Mouse (Mus musculus): Measurements from ENCODE around the gene Lpin3. TPM values are rescaled to one million over a fixed set of nuclear protein-coding genes. Genes with fewer than 3 reads are reported as not detected.

Gene Lpin3
- polyA plus RNA-seq, 1 experiment from 2014 or later: 2.1 TPM

GRCm38 (mm10) chr2:160887284-160887683 is 6.8 kb downstream of the Lpin3 start:
- 2% methylated on average over 11 of the region's 11 CpGs for WGBS
- Histone ChIP-seq H3K4me3 (peak overlapping the region; percentile 48), H3K27me3 (peaks cover 5% of the 10 kb centered on the region; the same call in 1 of the 2 replicates), H3K4me1 (peaks cover 12% of the 10 kb centered on the region), H3K9me3 (no peaks in the 10 kb centered on the region), H3K36me3 (no peaks in the 10 kb centered on the region), H3K27ac (no peak overlapping the region), H3K4me2 (peak overlapping the region; percentile 86), H3K9ac (peak overlapping the region; percentile 59)
- peak; percentile 73 for ATAC-seq (ENCODE audit: insufficient number of reproducible peaks, insufficient read depth, low FRiP score, low TSS enrichment, low read depth)

- no peaks in the 10 kb centered on the region for H3K36me3 ChIP-seq
- peaks cover 5% of the 10 kb centered on the region; the same call in 1 of the 2 replicates for H3K27me3 ChIP-seq
- under 1% methylated on average over 26 of the region's 26 CpGs for WGBS
- H3K4me3 ChIP-seq: peak overlapping the region; percentile 48
- peak; percentile 80 for ATAC-seq (ENCODE audit: insufficient number of reproducible peaks, insufficient read depth, low FRiP score, low TSS enrichment, low read depth)
- peak overlapping the region; percentile 86 for H3K4me2 ChIP-seq
- peaks cover 12% of the 10 kb centered on the region for H3K4me1 ChIP-seq
- H3K27ac ChIP-seq: no peak overlapping the region
- H3K9ac ChIP-seq: peak overlapping the region; percentile 59
- no peaks in the 10 kb centered on the region for H3K9me3 ChIP-seq
These were observed 7.4 kb downstream of the Lpin3 start for GRCm38 (mm10) chr2:160887859-160888258.

- 64% methylated on average over 5 of the region's 5 CpGs for WGBS
- ATAC-seq (ENCODE audit: insufficient number of reproducible peaks, insufficient read depth, low FRiP score, low TSS enrichment, low read depth): no peak
- H3K9me3 ChIP-seq: no peaks in the 10 kb centered on the region
- H3K27me3 ChIP-seq: peaks cover 5% of the 10 kb centered on the region; the same call in 1 of the 2 replicates
- H3K9ac ChIP-seq: no peak overlapping the region
- no peaks in the 10 kb centered on the region for H3K36me3 ChIP-seq
- no peak overlapping the region for H3K4me3 ChIP-seq
- peaks cover 12% of the 10 kb centered on the region for H3K4me1 ChIP-seq
- H3K27ac ChIP-seq: no peak overlapping the region
- H3K4me2 ChIP-seq: no peak overlapping the region
These were observed 10.6 kb downstream of the Lpin3 start for GRCm38 (mm10) chr2:160891045-160891444.

DNA sequence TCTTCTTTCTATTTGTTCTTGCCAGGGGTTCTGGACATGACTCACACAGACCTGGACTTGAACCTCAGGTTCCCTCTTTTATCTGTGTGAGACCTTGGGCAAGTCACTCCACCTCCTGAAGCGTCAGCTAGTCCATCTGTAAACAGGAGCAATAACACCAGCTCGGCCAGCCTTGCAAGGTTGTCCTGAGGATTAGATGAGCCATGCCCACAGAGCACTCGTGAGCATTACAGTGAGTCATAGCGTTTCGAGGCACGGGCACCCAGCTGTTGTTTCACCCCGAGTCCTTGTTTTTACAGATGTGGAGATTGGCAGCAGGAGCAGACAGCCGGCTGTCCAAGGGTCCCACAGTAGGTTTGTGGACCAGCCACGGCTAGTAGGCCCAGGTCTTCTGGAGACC is 11.2 kb downstream of the Lpin3 start:
- Histone ChIP-seq H3K9ac (no peak overlapping the region), H3K27me3 (peaks cover 5% of the 10 kb centered on the region; the same call in 1 of the 2 replicates), H3K27ac (no peak overlapping the region), H3K4me1 (peaks cover 12% of the 10 kb centered on the region), H3K4me2 (no peak overlapping the region), H3K36me3 (no peaks in the 10 kb centered on the region), H3K4me3 (no peak overlapping the region), H3K9me3 (no peaks in the 10 kb centered on the region)
- WGBS: 87% methylated on average over 9 of the region's 9 CpGs
- ATAC-seq (ENCODE audit: insufficient number of reproducible peaks, insufficient read depth, low FRiP score, low TSS enrichment, low read depth): no peak

GRCm38 (mm10) chr2:160901656-160902412 is 21.4 kb downstream of the Lpin3 start:
- Histone ChIP-seq H3K4me2 (no peak overlapping the region), H3K27ac (no peak overlapping the region), H3K9ac (no peak overlapping the region), H3K27me3 (no peaks in the 10 kb centered on the region), H3K4me1 (no peaks in the 10 kb centered on the region), H3K4me3 (no peak overlapping the region), H3K36me3 (peaks cover 14% of the 10 kb centered on the region), H3K9me3 (no peaks in the 10 kb centered on the region)
- no peak for ATAC-seq (ENCODE audit: insufficient number of reproducible peaks, insufficient read depth, low FRiP score, low TSS enrichment, low read depth)
- 83% methylated on average over 7 of the region's 7 CpGs for WGBS

- WGBS: 94% methylated on average over 12 of the region's 12 CpGs
These were observed 24.8 kb downstream of the Lpin3 start for GRCm38 (mm10) chr2:160905301-160905700.

DNA sequence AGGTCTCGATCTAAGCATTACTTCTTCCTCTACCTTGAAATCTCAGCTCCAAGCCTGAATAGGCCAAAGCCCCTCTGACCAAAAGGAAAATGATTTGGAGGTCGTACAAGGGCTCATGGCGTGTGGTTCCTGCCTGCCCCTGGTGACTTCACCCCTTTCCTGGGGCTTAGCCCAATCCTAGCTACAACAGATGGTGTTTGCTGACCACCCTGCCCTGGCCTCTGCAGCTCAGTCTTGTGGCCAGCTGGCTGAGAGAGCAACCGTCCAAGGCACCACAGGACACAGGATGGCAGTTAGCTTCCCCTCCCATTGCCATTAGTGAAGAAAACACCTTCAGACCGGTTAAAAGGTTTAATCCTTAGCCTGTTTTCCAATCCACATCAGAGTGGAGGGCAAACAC is 25.6 kb downstream of the Lpin3 start:
- H3K9me3 ChIP-seq: no peaks in the 10 kb centered on the region
- peaks cover 8% of the 10 kb centered on the region for H3K4me1 ChIP-seq
- peaks cover 37% of the 10 kb centered on the region for H3K36me3 ChIP-seq
- 74% methylated on average over 5 of the region's 5 CpGs for WGBS
- no peak for ATAC-seq (ENCODE audit: insufficient number of reproducible peaks, insufficient read depth, low FRiP score, low TSS enrichment, low read depth)
- no peak overlapping the region for H3K27ac ChIP-seq
- H3K9ac ChIP-seq: no peak overlapping the region
- no peak overlapping the region for H3K4me2 ChIP-seq
- peaks cover 27% of the 10 kb centered on the region for H3K27me3 ChIP-seq
- H3K4me3 ChIP-seq: no peak overlapping the region

More at GRCm38 (mm10) chr2:160905301-160905700, 24.8 kb downstream of the Lpin3 start:
- H3K4me2 ChIP-seq: no peak overlapping the region
- H3K9me3 ChIP-seq: no peaks in the 10 kb centered on the region
- H3K27ac ChIP-seq: no peak overlapping the region
- peaks cover 5% of the 10 kb centered on the region for H3K4me1 ChIP-seq
- ATAC-seq (ENCODE audit: insufficient number of reproducible peaks, insufficient read depth, low FRiP score, low TSS enrichment, low read depth): no peak
- H3K27me3 ChIP-seq: peaks cover 19% of the 10 kb centered on the region
- H3K36me3 ChIP-seq: peaks cover 37% of the 10 kb centered on the region
- no peak overlapping the region for H3K9ac ChIP-seq
- H3K4me3 ChIP-seq: no peak overlapping the region

GRCm38 (mm10) chr2:160908607-160909006 is 28.1 kb downstream of the Lpin3 start:
- Histone ChIP-seq H3K4me2 (no peak overlapping the region), H3K4me1 (peaks cover 26% of the 10 kb centered on the region), H3K4me3 (no peak overlapping the region), H3K27me3 (peaks cover 51% of the 10 kb centered on the region), H3K27ac (no peak overlapping the region), H3K9ac (no peak overlapping the region), H3K36me3 (peaks cover 37% of the 10 kb centered on the region), H3K9me3 (no peaks in the 10 kb centered on the region)
- no peak for ATAC-seq (ENCODE audit: insufficient number of reproducible peaks, insufficient read depth, low FRiP score, low TSS enrichment, low read depth)
- 61% methylated on average over 18 of the region's 18 CpGs for WGBS

GRCm38 (mm10) chr2:160910633-160911032 is 30.2 kb downstream of the Lpin3 start:
- Histone ChIP-seq H3K4me3 (no peak overlapping the region), H3K27ac (no peak overlapping the region), H3K9ac (no peak overlapping the region), H3K9me3 (no peaks in the 10 kb centered on the region), H3K4me2 (peak overlapping the region; percentile 93), H3K27me3 (peaks cover 61% of the 10 kb centered on the region), H3K36me3 (peaks cover 31% of the 10 kb centered on the region), H3K4me1 (peaks cover 38% of the 10 kb centered on the region)
- WGBS: 88% methylated on average over 5 of the region's 5 CpGs
- ATAC-seq (ENCODE audit: insufficient number of reproducible peaks, insufficient read depth, low FRiP score, low TSS enrichment, low read depth): no peak

GRCm38 (mm10) chr2:160911558-160912201 is 31.2 kb downstream of the Lpin3 start:
- WGBS: under 1% methylated on average over 63 of the region's 64 CpGs
- peak overlapping the region; percentile 82 for H3K9ac ChIP-seq
- peaks cover 46% of the 10 kb centered on the region for H3K4me1 ChIP-seq
- ATAC-seq (ENCODE audit: insufficient number of reproducible peaks, insufficient read depth, low FRiP score, low TSS enrichment, low read depth): 0 out of 2 replicates have a peak, but pooled peaks have one; percentile 29
- H3K4me3 ChIP-seq: peak overlapping the region; percentile 62
- peaks cover 61% of the 10 kb centered on the region for H3K27me3 ChIP-seq
- peaks cover 24% of the 10 kb centered on the region for H3K36me3 ChIP-seq
- no peaks in the 10 kb centered on the region for H3K9me3 ChIP-seq
- peak overlapping the region; percentile 66 for H3K27ac ChIP-seq
- peak overlapping the region; percentile 93 for H3K4me2 ChIP-seq

DNA sequence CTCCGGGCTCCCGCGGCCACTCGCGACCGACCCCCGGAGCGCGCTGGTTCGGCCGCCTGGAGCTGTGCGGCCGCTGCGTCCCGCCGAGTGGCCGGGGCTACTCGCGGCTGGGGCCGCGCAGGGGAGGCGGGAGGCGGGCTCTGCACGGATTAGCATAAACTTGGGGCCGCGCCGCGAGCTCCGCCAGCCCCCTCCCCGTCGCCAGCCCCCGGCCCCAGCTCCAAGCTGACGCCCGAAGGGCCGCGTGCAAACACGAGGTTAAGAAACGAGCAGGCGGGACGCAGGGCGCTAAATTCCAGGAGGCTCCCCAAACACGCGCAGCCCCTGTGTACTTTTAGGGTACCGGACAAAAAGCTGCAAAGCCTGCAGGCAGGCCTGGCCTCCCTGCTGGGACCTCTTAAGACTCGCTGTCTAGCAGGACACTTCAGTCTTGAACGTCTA is 31.8 kb downstream of the Lpin3 start, which contains the start of gene Emilin3:
Emilin3 (minus strand) TSS at position 98 of the 441 bp plus-strand sequence.
- H3K36me3 ChIP-seq: peaks cover 18% of the 10 kb centered on the region
- H3K9ac ChIP-seq: peak within 1 kb of the TSS; percentile 82
- H3K27me3 ChIP-seq: peaks cover 61% of the 10 kb centered on the region
- peak within 1 kb of the TSS; percentile 66 for H3K27ac ChIP-seq
- no peaks in the 10 kb centered on the region for H3K9me3 ChIP-seq
- peaks cover 49% of the 10 kb centered on the region for H3K4me1 ChIP-seq
- peak within 1 kb of the TSS; percentile 93 for H3K4me2 ChIP-seq
- peak; percentile 50; the same call in 1 of the 2 replicates for ATAC-seq (ENCODE audit: insufficient number of reproducible peaks, insufficient read depth, low FRiP score, low TSS enrichment, low read depth)
- peak within 1 kb of the TSS; percentile 62 for H3K4me3 ChIP-seq
- 1% methylated on average over 40 of the region's 46 CpGs for WGBS
